In genomic region chr19:40544856-40545255, GRCm38 (mm10) we compare ENCODE assay signal across 8 mouse cellular contexts. TPM values are rescaled to one million over a fixed set of nuclear protein-coding genes. Genes with fewer than 3 reads are reported as not detected.
DNase-seq lines count a peak whose midpoint lies in the region; ATAC-seq and TF ChIP-seq lines count a peak whose summit lies in the region.

No protein-coding gene starts in this region.

- intact Hi-C loops in gastrocnemius, adult 2 months (cut with DNase I) = loop anchor here (1.0 kb wide), 2 partner anchors 154 to 202 kb away; no protein-coding TSS in a partner anchor

- TF ChIP-seq POLR2A in small intestine, adult 2 months (IDR thresholded peaks at IDR 0.05; ENCODE audit: low read depth, low read length) = no peak

- H3K36me3 ChIP-seq in hindbrain, embryonic 13.5 days = peaks cover 4% of the 10 kb centered on the region; the same call in 1 of the 2 replicates
- peaks cover under 1% of the 10 kb centered on the region; the same call in 1 of the 2 replicates for H3K36me3 ChIP-seq in small intestine, adult 2 months (ENCODE audit: control insufficient read depth, insufficient read depth, low read length)

- no peak overlapping the region for H3K4me3 ChIP-seq in gastrocnemius, adult 2 months
- no peak overlapping the region for H3K4me3 ChIP-seq in hindbrain, embryonic 13.5 days
- H3K4me3 ChIP-seq in small intestine, adult 2 months (ENCODE audit: low read depth, low read length) = no peak overlapping the region

- TF ChIP-seq CTCF in gastrocnemius, adult 2 months (IDR thresholded peaks at IDR 0.05) = peak; percentile 89
- peak; percentile 92; the same call in 1 of the 2 replicates for TF ChIP-seq CTCF in small intestine, adult 2 months (IDR thresholded peaks at IDR 0.05; ENCODE audit: extremely low read depth, insufficient read length, insufficient replicate concordance, low read depth, low read length)

- no peak overlapping the region for H3K4me2 ChIP-seq in hindbrain, embryonic 13.5 days

- peak; percentile 78 for ATAC-seq in erythroblast, adult 5-6 weeks (replicated peaks; ENCODE audit: low FRiP score, poor library complexity, severe bottlenecking)
- ATAC-seq in hindbrain, embryonic 13.5 days (ENCODE audit: low FRiP score) = peak; percentile 85

- no peaks in the 10 kb centered on the region for H3K9me3 ChIP-seq in hindbrain, embryonic 13.5 days

- no peaks in the 10 kb centered on the region for H3K27me3 ChIP-seq in hindbrain, embryonic 13.5 days
- H3K27me3 ChIP-seq in small intestine, adult 2 months (ENCODE audit: control insufficient read depth, insufficient read depth, low read length) = no peaks in the 10 kb centered on the region

- H3K4me1 ChIP-seq in hindbrain, embryonic 13.5 days (replicated peaks) = no peaks in the 10 kb centered on the region
- H3K4me1 ChIP-seq in small intestine, adult 2 months (ENCODE audit: control insufficient read depth, insufficient read depth, insufficient read length, low read length) = no peaks in the 10 kb centered on the region

- peak; percentile 55 for DNase-seq in gastrocnemius, adult 2 months
- no peak for DNase-seq in gastrocnemius, postnatal 25 days
- peak; percentile 91 for DNase-seq in brain, adult 2 months (ENCODE audit: low read depth, low spot score)
- DNase-seq in layer of hippocampus, postnatal 36 days = peak; percentile 60 to 62
- DNase-seq in mesoderm, embryonic 11.5 days (ENCODE audit: low read depth, low spot score) = peak; percentile 82

- H3K9ac ChIP-seq in hindbrain, embryonic 13.5 days = no peak overlapping the region

- no peak overlapping the region for H3K27ac ChIP-seq in gastrocnemius, adult 2 months
- no peak overlapping the region for H3K27ac ChIP-seq in hindbrain, embryonic 13.5 days
- H3K27ac ChIP-seq in small intestine, adult 2 months (ENCODE audit: insufficient read depth, low read depth, low read length) = no peak overlapping the region

- WGBS in hindbrain, embryonic 13.5 days = 10% methylated on average over 3 of the region's 3 CpGs
- WGBS in small intestine, adult 2 months = 3% methylated on average over 3 of the region's 3 CpGs

RNA-seq across cellular contexts. Expression of gene Sorbs1, which starts 31.3 kb away (rescaled TPM):
- 100 to 1,000 TPM; 158 to 227 TPM for total RNA-seq in gastrocnemius, adult 2 months (2021)
- 100 to 1,000 TPM; 124 to 147 TPM for total RNA-seq in gastrocnemius, postnatal 25 days (2021)
- 28.8 and 41.5 TPM in 2 replicates for total RNA-seq in erythroblast, adult 5-6 weeks (2015; ENCODE audit: low replicate concordance)
- 45.9 and 46.2 TPM in 2 replicates for total RNA-seq in erythroblast, adult 5-6 weeks (2017; ENCODE audit: low replicate concordance)
- 96.3 and 100 TPM in 2 replicates for polyA plus RNA-seq in hindbrain, embryonic 13.5 days (2015; fragmentation: Nextera tagmentation; extraction: Ambion mirVana)
- 100 to 1,000 TPM; 195 to 227 TPM for total RNA-seq in layer of hippocampus, postnatal 36 days (2021)
- 8.8 and 13.2 TPM in 2 replicates for polyA plus RNA-seq in small intestine, adult 2 months (2012; rRNA removed)

RNA-seq across cellular contexts. Expression of gene Aldh18a1, which starts 43.4 kb away (rescaled TPM):
- 1 to 10 TPM; 3.5 to 5.0 TPM for total RNA-seq in gastrocnemius, adult 2 months (2021)
- total RNA-seq in gastrocnemius, postnatal 25 days (2021) = 1 to 10 TPM; 5.2 to 6.5 TPM
- 8.2 and 12.5 TPM in 2 replicates for total RNA-seq in erythroblast, adult 5-6 weeks (2015; ENCODE audit: low replicate concordance)
- 6.4 and 6.8 TPM in 2 replicates for total RNA-seq in erythroblast, adult 5-6 weeks (2017; ENCODE audit: low replicate concordance)
- 62.7 and 63.8 TPM in 2 replicates for polyA plus RNA-seq in hindbrain, embryonic 13.5 days (2015; fragmentation: Nextera tagmentation; extraction: Ambion mirVana)
- 10 to 100 TPM; 22.8 to 23.0 TPM for total RNA-seq in layer of hippocampus, postnatal 36 days (2021)
- polyA plus RNA-seq in small intestine, adult 2 months (2012; rRNA removed) = 34.4 and 87.3 TPM in 2 replicates
